Mouse (Mus musculus) intestine, embryonic 15.5 days (tissue): Measurements from ENCODE around the gene Ttc23. TPM values are rescaled to one million over a fixed set of nuclear protein-coding genes. Genes with fewer than 3 reads are reported as not detected.

ENCODE experiments used
- ATAC-seq: fragments of 200-750 bp; cut with Nextera tagmentation; 2 replicates; pipeline ENCODE4 v1.8.0; 2017; ENCODE audit warnings: moderate TSS enrichment, moderate library complexity
- H3K27ac ChIP-seq: fragments of 300-500 bp; sonication (generic); 2 replicates; pipeline ENCODE4 v1.5.1; 2015; ENCODE audit warnings: mild to moderate bottlenecking, inconsistent platforms
- H3K27me3 ChIP-seq: fragments of 300-500 bp; sonication (generic); replicated peaks from 2 replicates; pipeline ENCODE4 v1.6.1; 2015; ENCODE audit warnings: inconsistent platforms
- H3K36me3 ChIP-seq: fragments of 300-500 bp; sonication (generic); 2 replicates; pipeline ENCODE4 v1.6.1; 2015; ENCODE audit warnings: inconsistent platforms
- H3K4me1 ChIP-seq: fragments of 300-500 bp; sonication (generic); replicated peaks from 2 replicates; pipeline ENCODE4 v1.6.1; 2015; ENCODE audit warnings: inconsistent platforms
- H3K4me2 ChIP-seq: fragments of 300-500 bp; sonication (generic); replicated peaks from 2 replicates; pipeline ENCODE4 v1.6.1; 2015; ENCODE audit warnings: mild to moderate bottlenecking, inconsistent platforms
- H3K4me3 ChIP-seq: fragments of 300-500 bp; sonication (generic); replicated peaks from 2 replicates; pipeline ENCODE4 v1.5.1; 2015; ENCODE audit warnings: inconsistent platforms
- H3K9ac ChIP-seq: fragments of 300-500 bp; sonication (generic); 2 replicates; pipeline ENCODE4 v1.6.1; 2015; ENCODE audit warnings: inconsistent platforms
- H3K9me3 ChIP-seq: fragments of 300-500 bp; sonication (generic); 2 replicates; pipeline ENCODE4 v1.6.1; 2016; ENCODE audit warnings: inconsistent platforms
- WGBS: fragments of 180-500 bp; shearing (Covaris S2); methylation state at CpG from one replicate; pipeline ENCODE4 v1.1.7; 2015; 5-methylcytosine and 5-hydroxymethylcytosine counted together
- polyA plus RNA-seq: library from polyadenylated mRNA; unstranded; fragments of >200 nt; fragmentation: Nextera tagmentation; extraction: Ambion mirVana; gene quantifications from 2 replicates; pipeline ENCODE4 v1.2.1, GENCODE M21; 2015

Gene Ttc23
- polyA plus RNA-seq, 1 experiment from 2014 or later: 20.9 TPM

- no peaks in the 10 kb centered on the region for H3K9me3 ChIP-seq
- no peaks in the 10 kb centered on the region for H3K27me3 ChIP-seq
- no peak overlapping the region for H3K27ac ChIP-seq
- no peaks in the 10 kb centered on the region for H3K36me3 ChIP-seq
- H3K9ac ChIP-seq: no peak overlapping the region
- ATAC-seq: no peak
- H3K4me1 ChIP-seq: no peaks in the 10 kb centered on the region
- 76% methylated on average over 3 of the region's 3 CpGs for WGBS
- no peak overlapping the region for H3K4me3 ChIP-seq
- no peak overlapping the region for H3K4me2 ChIP-seq
Measured at GRCm38 (mm10) chr7:67622151-67622550, 25.1 kb upstream of the Ttc23 start.

- Histone ChIP-seq H3K27ac (no peak overlapping the region), H3K36me3 (no peaks in the 10 kb centered on the region), H3K9me3 (no peaks in the 10 kb centered on the region), H3K27me3 (no peaks in the 10 kb centered on the region), H3K4me1 (no peaks in the 10 kb centered on the region), H3K4me2 (no peak overlapping the region), H3K9ac (no peak overlapping the region), H3K4me3 (no peak overlapping the region)
- WGBS: 90% methylated on average over 5 of the region's 5 CpGs
- ATAC-seq: no peak
Measured at GRCm38 (mm10) chr7:67626671-67627070, 20.5 kb upstream of the Ttc23 start.

- Histone ChIP-seq H3K4me1 (no peaks in the 10 kb centered on the region), H3K27ac (no peak overlapping the region), H3K36me3 (no peaks in the 10 kb centered on the region), H3K27me3 (no peaks in the 10 kb centered on the region), H3K4me2 (no peak overlapping the region), H3K9me3 (no peaks in the 10 kb centered on the region), H3K9ac (no peak overlapping the region), H3K4me3 (no peak overlapping the region)
- ATAC-seq: no peak
- 56% methylated on average over 5 of the region's 5 CpGs for WGBS
Measured at GRCm38 (mm10) chr7:67629681-67630080, 17.5 kb upstream of the Ttc23 start.

GRCm38 (mm10) chr7:67630817-67631216 is 16.4 kb upstream of the Ttc23 start:
- ATAC-seq: 0 out of 2 replicates have a peak, but pooled peaks have one; percentile 71
- Histone ChIP-seq H3K4me1 (no peaks in the 10 kb centered on the region), H3K27ac (no peak overlapping the region), H3K9ac (no peak overlapping the region), H3K27me3 (no peaks in the 10 kb centered on the region), H3K4me3 (no peak overlapping the region), H3K9me3 (no peaks in the 10 kb centered on the region), H3K36me3 (no peaks in the 10 kb centered on the region), H3K4me2 (no peak overlapping the region)
- 22% methylated on average over 2 of the region's 2 CpGs for WGBS

- no peak overlapping the region for H3K9ac ChIP-seq
- H3K27me3 ChIP-seq: no peaks in the 10 kb centered on the region
- no peak overlapping the region for H3K27ac ChIP-seq
- no peak for ATAC-seq
- H3K4me3 ChIP-seq: no peak overlapping the region
- no peaks in the 10 kb centered on the region for H3K9me3 ChIP-seq
- no peaks in the 10 kb centered on the region for H3K36me3 ChIP-seq
- no peak overlapping the region for H3K4me2 ChIP-seq
- H3K4me1 ChIP-seq: no peaks in the 10 kb centered on the region
- WGBS: 87% methylated on average over 5 of the region's 5 CpGs
Measured at GRCm38 (mm10) chr7:67632380-67632779, 14.8 kb upstream of the Ttc23 start.

- no peaks in the 10 kb centered on the region for H3K9me3 ChIP-seq
- no peak overlapping the region for H3K4me3 ChIP-seq
- H3K9ac ChIP-seq: no peak overlapping the region
- H3K4me2 ChIP-seq: no peak overlapping the region
- no peak for ATAC-seq
- WGBS: 86% methylated on average over 3 of the region's 3 CpGs
- H3K27me3 ChIP-seq: no peaks in the 10 kb centered on the region
- no peaks in the 10 kb centered on the region for H3K4me1 ChIP-seq
- no peak overlapping the region for H3K27ac ChIP-seq
- H3K36me3 ChIP-seq: no peaks in the 10 kb centered on the region
Measured at GRCm38 (mm10) chr7:67634210-67634609, 13.0 kb upstream of the Ttc23 start.

- no peaks in the 10 kb centered on the region for H3K4me1 ChIP-seq
- no peak overlapping the region for H3K27ac ChIP-seq
- H3K4me2 ChIP-seq: no peak overlapping the region
- H3K27me3 ChIP-seq: no peaks in the 10 kb centered on the region
- 87% methylated on average over 2 of the region's 2 CpGs for WGBS
- no peaks in the 10 kb centered on the region for H3K36me3 ChIP-seq
- no peak for ATAC-seq
- H3K9me3 ChIP-seq: no peaks in the 10 kb centered on the region
- H3K4me3 ChIP-seq: no peak overlapping the region
- H3K9ac ChIP-seq: no peak overlapping the region
Measured at GRCm38 (mm10) chr7:67636161-67636560, 11.0 kb upstream of the Ttc23 start.

- Histone ChIP-seq H3K4me3 (no peak overlapping the region), H3K27ac (no peak overlapping the region), H3K36me3 (no peaks in the 10 kb centered on the region), H3K4me1 (no peaks in the 10 kb centered on the region), H3K27me3 (no peaks in the 10 kb centered on the region), H3K9me3 (no peaks in the 10 kb centered on the region), H3K4me2 (no peak overlapping the region), H3K9ac (no peak overlapping the region)
- 89% methylated on average over 3 of the region's 3 CpGs for WGBS
- ATAC-seq: no peak
Measured at GRCm38 (mm10) chr7:67639006-67639405, 8.2 kb upstream of the Ttc23 start.

GRCm38 (mm10) chr7:67642955-67643354 is 4.3 kb upstream of the Ttc23 start:
- no peak for ATAC-seq
- no peak overlapping the region for H3K4me3 ChIP-seq
- no peak overlapping the region for H3K9ac ChIP-seq
- peaks cover 7% of the 10 kb centered on the region; the same call in 1 of the 2 replicates for H3K4me1 ChIP-seq
- H3K27me3 ChIP-seq: no peaks in the 10 kb centered on the region
- no peaks in the 10 kb centered on the region for H3K36me3 ChIP-seq
- H3K4me2 ChIP-seq: no peak overlapping the region
- WGBS: 92% methylated on average over 9 of the region's 9 CpGs
- H3K9me3 ChIP-seq: no peaks in the 10 kb centered on the region
- H3K27ac ChIP-seq: no peak overlapping the region

GRCm38 (mm10) chr7:67644291-67644690 is 2.9 kb upstream of the Ttc23 start:
- H3K4me2 ChIP-seq: peak overlapping the region; percentile 62
- H3K4me1 ChIP-seq: peaks cover 13% of the 10 kb centered on the region; the same call in 1 of the 2 replicates
- 40% methylated on average over 8 of the region's 8 CpGs for WGBS
- no peak overlapping the region for H3K27ac ChIP-seq
- no peak for ATAC-seq
- H3K4me3 ChIP-seq: peak overlapping the region; percentile 79
- no peaks in the 10 kb centered on the region for H3K27me3 ChIP-seq
- no peak overlapping the region; the same call in 1 of the 2 replicates for H3K9ac ChIP-seq
- no peaks in the 10 kb centered on the region for H3K36me3 ChIP-seq
- H3K9me3 ChIP-seq: no peaks in the 10 kb centered on the region

- Histone ChIP-seq H3K9me3 (no peaks in the 10 kb centered on the region), H3K4me2 (peak within 1 kb of the TSS; percentile 62), H3K27me3 (no peaks in the 10 kb centered on the region), H3K27ac (peak within 1 kb of the TSS; percentile 87), H3K4me3 (peak within 1 kb of the TSS; percentile 79), H3K36me3 (no peaks in the 10 kb centered on the region), H3K9ac (peak within 1 kb of the TSS; percentile 81), H3K4me1 (peaks cover 18% of the 10 kb centered on the region; the same call in 1 of the 2 replicates)
- ATAC-seq: peak; percentile 99
- WGBS: under 1% methylated on average over 55 of the region's 55 CpGs
Measured at GRCm38 (mm10) chr7:67644833-67645680, 2.2 kb upstream of the Ttc23 start, which contains the start of gene Lrrc28. Gene Lrrc28 (minus strand): TSS chr7:67645268.

- under 1% methylated on average over 15 of the region's 15 CpGs for WGBS
- Histone ChIP-seq H3K27ac (peak overlapping the region; percentile 87), H3K9ac (peak overlapping the region; percentile 66), H3K36me3 (no peaks in the 10 kb centered on the region), H3K4me1 (peaks cover 19% of the 10 kb centered on the region; the same call in 1 of the 2 replicates), H3K9me3 (no peaks in the 10 kb centered on the region), H3K4me2 (peak overlapping the region; percentile 62), H3K4me3 (peak overlapping the region; percentile 79), H3K27me3 (no peaks in the 10 kb centered on the region)
- no peak; the same call in 1 of the 2 replicates for ATAC-seq
Measured at GRCm38 (mm10) chr7:67645681-67646014, 1.6 kb upstream of the Ttc23 start.

- no peak for ATAC-seq
- Histone ChIP-seq H3K4me2 (peak overlapping the region; percentile 62), H3K9ac (peak overlapping the region; percentile 66), H3K4me3 (peak overlapping the region; percentile 79), H3K4me1 (peaks cover 19% of the 10 kb centered on the region; the same call in 1 of the 2 replicates), H3K27ac (no peak overlapping the region), H3K9me3 (no peaks in the 10 kb centered on the region), H3K36me3 (no peaks in the 10 kb centered on the region), H3K27me3 (no peaks in the 10 kb centered on the region)
- WGBS: 12% methylated on average over 6 of the region's 6 CpGs
Measured at GRCm38 (mm10) chr7:67646131-67646530, 1.1 kb upstream of the Ttc23 start.
